Mouse (Mus musculus): ENCODE measurements around the gene Serpina3n.
"Not testable (repeated sequence)": the region's sequence is repeated elsewhere in the genome, so short reads cannot be mapped to it uniquely, and the experiment has no call there.

Gene Serpina3n

GRCm38 (mm10) chr12:104406454-104406885 lies at the start of gene Serpina3n:
Gene Serpina3n, plus strand, starts transcription at chr12:104406729.
- peak; percentile 59 for DNase-seq (ENCODE audit: low spot score)

- DNase-seq (ENCODE audit: low spot score) = no peak
Measured at GRCm38 (mm10) chr12:104369986-104370385, 36.5 kb upstream of the Serpina3n start.

GRCm38 (mm10) chr12:104377179-104377578 lies 29.4 kb upstream of the Serpina3n start:
- not testable (repeated sequence) for DNase-seq (ENCODE audit: low spot score)

- DNase-seq (ENCODE audit: low spot score) = not testable (repeated sequence)
Measured at GRCm38 (mm10) chr12:104378351-104378750, 28.2 kb upstream of the Serpina3n start.

- not testable (repeated sequence) for DNase-seq (ENCODE audit: low spot score)
Measured at GRCm38 (mm10) chr12:104378815-104379214, 27.7 kb upstream of the Serpina3n start.

- DNase-seq (ENCODE audit: low spot score) = no peak
Measured at GRCm38 (mm10) chr12:104379856-104380255, 26.7 kb upstream of the Serpina3n start.

GRCm38 (mm10) chr12:104381071-104381604 lies 25.4 kb upstream of the Serpina3n start:
- DNase-seq (ENCODE audit: low spot score) = not testable (repeated sequence)

- not testable (repeated sequence) for DNase-seq (ENCODE audit: low spot score)
Measured at GRCm38 (mm10) chr12:104385987-104386386, 20.5 kb upstream of the Serpina3n start.

GRCm38 (mm10) chr12:104386878-104387277 lies 19.7 kb upstream of the Serpina3n start:
- not testable (repeated sequence) for DNase-seq (ENCODE audit: low spot score)

GRCm38 (mm10) chr12:104388477-104388876 lies 18.1 kb upstream of the Serpina3n start:
- DNase-seq (ENCODE audit: low spot score) = no peak

GRCm38 (mm10) chr12:104391057-104391456 lies 15.5 kb upstream of the Serpina3n start:
- DNase-seq (ENCODE audit: low spot score) = not testable (repeated sequence)

- DNase-seq (ENCODE audit: low spot score) = no peak
Measured at GRCm38 (mm10) chr12:104403968-104404367, 2.6 kb upstream of the Serpina3n start.

- no peak for DNase-seq (ENCODE audit: low spot score)
Measured at GRCm38 (mm10) chr12:104412507-104412906, 6.0 kb downstream of the Serpina3n start.

GRCm38 (mm10) chr12:104414576-104414975 lies 8.0 kb downstream of the Serpina3n start:
- DNase-seq (ENCODE audit: low spot score) = no peak

GRCm38 (mm10) chr12:104415625-104416315 lies 9.2 kb downstream of the Serpina3n start:
- peak; percentile 83 for DNase-seq (ENCODE audit: low spot score)

- peak; percentile 84 for DNase-seq (ENCODE audit: low spot score)
Measured at GRCm38 (mm10) chr12:104418340-104419135, 12.0 kb downstream of the Serpina3n start.

- no peak for DNase-seq (ENCODE audit: low spot score)
Measured at GRCm38 (mm10) chr12:104419136-104419462, 12.6 kb downstream of the Serpina3n start.

- no peak for DNase-seq (ENCODE audit: low spot score)
Measured at GRCm38 (mm10) chr12:104422615-104423392, 16.3 kb downstream of the Serpina3n start.

GRCm38 (mm10) chr12:104425591-104425990 lies 19.1 kb downstream of the Serpina3n start:
- DNase-seq (ENCODE audit: low spot score) = no peak

GRCm38 (mm10) chr12:104426915-104427314 lies 20.4 kb downstream of the Serpina3n start:
- DNase-seq (ENCODE audit: low spot score) = peak; percentile 34

GRCm38 (mm10) chr12:104431359-104431758 lies 24.8 kb downstream of the Serpina3n start:
- no peak for DNase-seq (ENCODE audit: low spot score)

- no peak for DNase-seq (ENCODE audit: low spot score)
Measured at GRCm38 (mm10) chr12:104433214-104433613, 26.7 kb downstream of the Serpina3n start.
